In genomic region chr4:58415537-58415936, GRCm38 (mm10) we compare ENCODE assay signal across 28 mouse cellular contexts.
A peak's percentile ranks its signal among the peaks of the same experiment; 100 is the strongest.
DNase-seq lines count a peak whose midpoint lies in the region; ATAC-seq and TF ChIP-seq lines count a peak whose summit lies in the region.
"Had no signal": no experiment of that assay in that cellular context is flagged by ENCODE, and none has a peak within 500 bp of the region (broad histone marks: within the 10 kb centered on the region; RNA-seq: fewer than 3 reads in every experiment).

No protein-coding gene starts in this region.

- H3K9me3 ChIP-seq in heart, embryonic 10.5 days: no peaks in the 10 kb centered on the region
- H3K9me3 ChIP-seq in heart, embryonic 11.5 days (replicated peaks; ENCODE audit: control insufficient read depth, low read length): no peaks in the 10 kb centered on the region
- no peaks in the 10 kb centered on the region for H3K9me3 ChIP-seq in liver, embryonic 12.5 days (replicated peaks)
- H3K9me3 ChIP-seq in ES-Bruce4 (replicated peaks; ENCODE audit: control insufficient read depth, insufficient read depth, low read length, poor library complexity, severe bottlenecking): 0 out of 2 replicates have a peak, but pooled peaks cover 2% of the 10 kb centered on the region
- H3K9me3 ChIP-seq: heart, embryonic 15.5 days; hindbrain, embryonic 15.5 days; kidney, embryonic 15.5 days; lung, embryonic 15.5 days; neural tube, embryonic 12.5 days had no signal

- no peak for TF ChIP-seq EP300 in ES-Bruce4 (IDR thresholded peaks at IDR 0.05; ENCODE audit: insufficient read depth, low read depth, low read length)

- peak; percentile 62 for DNase-seq in heart, embryonic 10.5 days (ENCODE audit: low spot score)
- no peak for DNase-seq in liver, adult 2 months (ENCODE audit: extremely low read depth, low read depth, low spot score)
- DNase-seq in ZHBTc4 (ENCODE audit: low read depth, low spot score): peak; percentile 37
- DNase-seq in urinary bladder, postnatal 14 days (ENCODE audit: low spot score): no peak
- DNase-seq in lung, postnatal 25 days (ENCODE audit: low spot score): no peak
- DNase-seq: adrenal gland, adult 2 months; cerebellum, adult 18-20 months; cerebellum, postnatal 14 days; forebrain, postnatal 0 days; gastrocnemius, postnatal 25 days; heart, adult 18-20 months; heart, postnatal 4 days; midbrain, embryonic 14.5 days; right cerebral cortex, postnatal 25 days; thymus, postnatal 14 days had no signal

- TF ChIP-seq POLR2A in liver, adult 2 months (IDR thresholded peaks at IDR 0.05; ENCODE audit: extremely low read depth, insufficient read depth, low read length): no peak
- no peak for TF ChIP-seq POLR2A in ES-Bruce4 (IDR thresholded peaks at IDR 0.05; ENCODE audit: insufficient read depth, low read length)

- no peak overlapping the region for H3K4me3 ChIP-seq in heart, embryonic 10.5 days
- no peak overlapping the region for H3K4me3 ChIP-seq in heart, embryonic 11.5 days (ENCODE audit: low read depth, low read length)
- no peak overlapping the region for H3K4me3 ChIP-seq in liver, adult 2 months (ENCODE audit: insufficient read depth, low read depth, low read length)
- no peak overlapping the region for H3K4me3 ChIP-seq in liver, embryonic 12.5 days
- no peak overlapping the region for H3K4me3 ChIP-seq in ES-Bruce4 (ENCODE audit: low read depth, low read length)
- H3K4me3 ChIP-seq: forebrain, embryonic 10.5 days; heart, embryonic 15.5 days; hindbrain, embryonic 15.5 days; kidney, embryonic 15.5 days; limb, embryonic 12.5 days; lung, embryonic 15.5 days; neural tube, embryonic 12.5 days had no signal

- peak; percentile 19; the same call in 1 of the 2 replicates for TF ChIP-seq CTCF in liver, adult 2 months (IDR thresholded peaks at IDR 0.05; ENCODE audit: low read depth, low read length)
- TF ChIP-seq CTCF in ES-Bruce4 (IDR thresholded peaks at IDR 0.05; ENCODE audit: low read depth, low read length): peak; percentile 47

- H3K9ac ChIP-seq in heart, embryonic 11.5 days (ENCODE audit: low read depth, low read length): no peak overlapping the region
- H3K9ac ChIP-seq in liver, adult 2 months (ENCODE audit: low read depth, low read length): no peak overlapping the region
- H3K9ac ChIP-seq in liver, embryonic 12.5 days: no peak overlapping the region
- no peak overlapping the region for H3K9ac ChIP-seq in ES-Bruce4 (ENCODE audit: low read depth, poor library complexity, severe bottlenecking)
- H3K9ac ChIP-seq: forebrain, postnatal 0 days; heart, embryonic 15.5 days; hindbrain, embryonic 15.5 days; kidney, embryonic 15.5 days; limb, embryonic 12.5 days; liver, embryonic 14.5 days; lung, embryonic 15.5 days; neural tube, embryonic 12.5 days had no signal

- H3K36me3 ChIP-seq in heart, embryonic 10.5 days: no peaks in the 10 kb centered on the region
- H3K36me3 ChIP-seq in heart, embryonic 11.5 days (ENCODE audit: control insufficient read depth, insufficient read depth, low read length): no peaks in the 10 kb centered on the region
- H3K36me3 ChIP-seq in liver, adult 2 months (ENCODE audit: control insufficient read depth, insufficient read depth, low read length): no peaks in the 10 kb centered on the region
- no peaks in the 10 kb centered on the region for H3K36me3 ChIP-seq in liver, embryonic 12.5 days
- no peaks in the 10 kb centered on the region for H3K36me3 ChIP-seq in ES-Bruce4 (ENCODE audit: control insufficient read depth, insufficient read depth, low read length, poor library complexity, severe bottlenecking)
- H3K36me3 ChIP-seq: forebrain, embryonic 10.5 days; heart, embryonic 15.5 days; hindbrain, embryonic 15.5 days; kidney, embryonic 15.5 days; limb, embryonic 12.5 days; lung, embryonic 15.5 days; neural tube, embryonic 12.5 days had no signal

- H3K4me1 ChIP-seq in heart, embryonic 10.5 days: peaks cover 4% of the 10 kb centered on the region; the same call in 1 of the 2 replicates
- H3K4me1 ChIP-seq in heart, embryonic 11.5 days (ENCODE audit: control insufficient read depth, insufficient read depth, low read length): no peaks in the 10 kb centered on the region
- no peaks in the 10 kb centered on the region for H3K4me1 ChIP-seq in liver, adult 2 months (ENCODE audit: control insufficient read depth, insufficient read depth, low read length)
- no peaks in the 10 kb centered on the region for H3K4me1 ChIP-seq in liver, embryonic 12.5 days
- H3K4me1 ChIP-seq in ES-Bruce4 (ENCODE audit: control insufficient read depth, insufficient read depth, low read length): no peaks in the 10 kb centered on the region
- H3K4me1 ChIP-seq: hindbrain, embryonic 15.5 days; limb, embryonic 12.5 days; neural tube, embryonic 12.5 days had no signal

- H3K79me2 ChIP-seq in liver, adult 2 months (ENCODE audit: control insufficient read depth, insufficient read depth, low read length): no peaks in the 10 kb centered on the region

- H3K27me3 ChIP-seq in heart, embryonic 10.5 days (ENCODE audit: insufficient read depth, poor library complexity, severe bottlenecking): no peaks in the 10 kb centered on the region
- H3K27me3 ChIP-seq in heart, embryonic 11.5 days (ENCODE audit: control insufficient read depth, insufficient read depth, low read length): no peaks in the 10 kb centered on the region
- no peaks in the 10 kb centered on the region for H3K27me3 ChIP-seq in liver, adult 2 months (ENCODE audit: control insufficient read depth, insufficient read depth, low read length)
- no peaks in the 10 kb centered on the region for H3K27me3 ChIP-seq in liver, embryonic 12.5 days (replicated peaks)
- no peaks in the 10 kb centered on the region for H3K27me3 ChIP-seq in ES-Bruce4 (ENCODE audit: control insufficient read depth, insufficient read depth, low read length, poor library complexity, severe bottlenecking)
- H3K27me3 ChIP-seq: heart, embryonic 15.5 days; hindbrain, embryonic 15.5 days; kidney, embryonic 15.5 days; limb, embryonic 12.5 days; lung, embryonic 15.5 days; neural tube, embryonic 12.5 days had no signal

- WGBS in heart, embryonic 10.5 days: 83% methylated on average over 3 of the region's 3 CpGs
- 88% methylated on average over 3 of the region's 3 CpGs for WGBS in heart, embryonic 11.5 days (ENCODE audit: insufficient replicate concordance)
- WGBS in liver, adult 2 months: 91% methylated on average over 3 of the region's 3 CpGs
- WGBS in liver, embryonic 12.5 days (ENCODE audit: insufficient replicate concordance): 84% methylated on average over 3 of the region's 3 CpGs

- no peak overlapping the region for H3K4me2 ChIP-seq in heart, embryonic 11.5 days
- no peak overlapping the region for H3K4me2 ChIP-seq in liver, embryonic 12.5 days
- H3K4me2 ChIP-seq: heart, embryonic 15.5 days; hindbrain, embryonic 15.5 days; kidney, embryonic 15.5 days; limb, embryonic 12.5 days; lung, embryonic 15.5 days; neural tube, embryonic 12.5 days had no signal

- ATAC-seq in heart, embryonic 11.5 days (replicated peaks; ENCODE audit: insufficient number of reproducible peaks, low FRiP score, low TSS enrichment): no peak
- ATAC-seq in liver, embryonic 12.5 days: no peak
- ATAC-seq: CD4-positive, CD25-positive, alpha-beta regulatory T cell, adult 4 months; forebrain, postnatal 0 days; intestine, embryonic 16.5 days had no signal

- H3K27ac ChIP-seq in heart, embryonic 10.5 days: no peak overlapping the region
- H3K27ac ChIP-seq in heart, embryonic 11.5 days (ENCODE audit: low read depth, low read length): no peak overlapping the region
- H3K27ac ChIP-seq in liver, adult 2 months (replicated peaks; ENCODE audit: insufficient read depth, low read depth, low read length): no peak overlapping the region
- H3K27ac ChIP-seq in liver, embryonic 12.5 days: no peak overlapping the region
- H3K27ac ChIP-seq in ES-Bruce4 (ENCODE audit: insufficient read depth, low read length): no peak overlapping the region
- H3K27ac ChIP-seq: forebrain, embryonic 10.5 days; heart, embryonic 15.5 days; hindbrain, embryonic 15.5 days; kidney, embryonic 15.5 days; limb, embryonic 12.5 days; liver, embryonic 14.5 days; lung, embryonic 15.5 days; neural tube, embryonic 12.5 days had no signal

Comparison
In these comparisons a context has a peak if more than half of its experiments do, and no peak if none do; other contexts are left out.
1. DNase-seq: peak in heart, embryonic 10.5 days (single experiment) and ZHBTc4 (single experiment); none in liver, adult 2 months (single experiment), urinary bladder, postnatal 14 days (single experiment) and lung, postnatal 25 days (single experiment).